Mouse (Mus musculus): ENCODE results near the gene Dedd. TPM values are rescaled to one million over a fixed set of nuclear protein-coding genes. Genes with fewer than 3 reads are reported as not detected.

Gene Dedd
- polyA plus RNA-seq, 2 experiments: 50.9 to 72.5 TPM

GRCm38 (mm10) chr1:171343922-171344677 is 15.2 kb downstream of the Dedd start:
- no peak for DNase-seq (ENCODE audit: low spot score)
- H3K9ac ChIP-seq (ENCODE audit: low read depth, low read length, severe bottlenecking): no peak overlapping the region
- peaks cover 47% of the 10 kb centered on the region for H3K36me3 ChIP-seq (ENCODE audit: control insufficient read depth, insufficient read depth, low read length)
- H3K27me3 ChIP-seq (ENCODE audit: control insufficient read depth, insufficient read depth, low read length): no peaks in the 10 kb centered on the region
- no peak for ATAC-seq (ENCODE audit: low FRiP score, low read depth)
- 84% methylated on average over 8 of the region's 9 CpGs for WGBS
- no peak overlapping the region for H3K4me3 ChIP-seq (replicated peaks; ENCODE audit: low read length)
- no peak overlapping the region for H3K4me2 ChIP-seq (replicated peaks; ENCODE audit: low read depth, low read length, severe bottlenecking)
- H3K4me1 ChIP-seq (ENCODE audit: control insufficient read depth, insufficient read depth, low read length): 0 out of 2 replicates have a peak, but pooled peaks cover 8% of the 10 kb centered on the region
- H3K9me3 ChIP-seq (ENCODE audit: control insufficient read depth, low read length): no peaks in the 10 kb centered on the region
- H3K27ac ChIP-seq (replicated peaks; ENCODE audit: low read depth, low read length): no peak overlapping the region
- TF ChIP-seq POLR2A (IDR thresholded peaks at IDR 0.05; ENCODE audit: borderline replicate concordance, extremely low read depth, insufficient read depth, insufficient read length): no peak

- Histone ChIP-seq H3K4me1 (ENCODE audit: control insufficient read depth, insufficient read depth, low read length) (0 out of 2 replicates have a peak, but pooled peaks cover 8% of the 10 kb centered on the region), H3K4me2 (replicated peaks; ENCODE audit: low read depth, low read length, severe bottlenecking) (peak overlapping the region; percentile 86), H3K27me3 (ENCODE audit: control insufficient read depth, insufficient read depth, low read length) (no peaks in the 10 kb centered on the region), H3K27ac (replicated peaks; ENCODE audit: low read depth, low read length) (no peak overlapping the region), H3K9me3 (ENCODE audit: control insufficient read depth, low read length) (no peaks in the 10 kb centered on the region), H3K36me3 (ENCODE audit: control insufficient read depth, insufficient read depth, low read length) (peaks cover 41% of the 10 kb centered on the region), H3K4me3 (replicated peaks; ENCODE audit: low read length) (peak overlapping the region; percentile 74), H3K9ac (ENCODE audit: low read depth, low read length, severe bottlenecking) (peak overlapping the region; percentile 74)
- 72% methylated on average over 9 of the region's 9 CpGs for WGBS
- no peak for DNase-seq (ENCODE audit: low spot score)
- TF ChIP-seq POLR2A (IDR thresholded peaks at IDR 0.05; ENCODE audit: borderline replicate concordance, extremely low read depth, insufficient read depth, insufficient read length): no peak
- no peak for ATAC-seq (ENCODE audit: low FRiP score, low read depth)
These were observed 15.8 kb downstream of the Dedd start for GRCm38 (mm10) chr1:171344715-171345114.

- peak; percentile 93 for ATAC-seq (ENCODE audit: low FRiP score, low read depth)
- Histone ChIP-seq H3K27me3 (ENCODE audit: control insufficient read depth, insufficient read depth, low read length) (no peaks in the 10 kb centered on the region), H3K4me2 (replicated peaks; ENCODE audit: low read depth, low read length, severe bottlenecking) (peak within 1 kb of the TSS; percentile 86), H3K4me3 (replicated peaks; ENCODE audit: low read length) (peak within 1 kb of the TSS; percentile 74), H3K9me3 (ENCODE audit: control insufficient read depth, low read length) (no peaks in the 10 kb centered on the region), H3K4me1 (ENCODE audit: control insufficient read depth, insufficient read depth, low read length) (0 out of 2 replicates have a peak, but pooled peaks cover 8% of the 10 kb centered on the region), H3K36me3 (ENCODE audit: control insufficient read depth, insufficient read depth, low read length) (peaks cover 34% of the 10 kb centered on the region), H3K9ac (ENCODE audit: low read depth, low read length, severe bottlenecking) (peak within 1 kb of the TSS; percentile 74), H3K27ac (replicated peaks; ENCODE audit: low read depth, low read length) (peak within 1 kb of the TSS; percentile 21)
- TF ChIP-seq POLR2A (IDR thresholded peaks at IDR 0.05; ENCODE audit: borderline replicate concordance, extremely low read depth, insufficient read depth, insufficient read length): peak; percentile 80; the same call in 1 of the 2 replicates
- WGBS: 1% methylated on average over 52 of the region's 53 CpGs
- DNase-seq (ENCODE audit: low spot score): peak; percentile 90
These were observed 16.5 kb downstream of the Dedd start, which contains the start of the genes Nit1 and Pfdn2 for GRCm38 (mm10) chr1:171345225-171346094. Gene Nit1, minus strand, starts transcription at chr1:171345646. Gene Pfdn2, plus strand, starts transcription at chr1:171345670.

- Histone ChIP-seq H3K4me3 (replicated peaks; ENCODE audit: low read length) (peak overlapping the region; percentile 74), H3K27ac (replicated peaks; ENCODE audit: low read depth, low read length) (peak overlapping the region; percentile 21; the same call in 1 of the 2 replicates), H3K4me1 (ENCODE audit: control insufficient read depth, insufficient read depth, low read length) (0 out of 2 replicates have a peak, but pooled peaks cover 8% of the 10 kb centered on the region), H3K27me3 (ENCODE audit: control insufficient read depth, insufficient read depth, low read length) (no peaks in the 10 kb centered on the region), H3K9me3 (ENCODE audit: control insufficient read depth, low read length) (no peaks in the 10 kb centered on the region), H3K9ac (ENCODE audit: low read depth, low read length, severe bottlenecking) (peak overlapping the region; percentile 74), H3K36me3 (ENCODE audit: control insufficient read depth, insufficient read depth, low read length) (peaks cover 28% of the 10 kb centered on the region), H3K4me2 (replicated peaks; ENCODE audit: low read depth, low read length, severe bottlenecking) (peak overlapping the region; percentile 86)
- ATAC-seq (ENCODE audit: low FRiP score, low read depth): peak; percentile 6; the same call in 1 of the 2 replicates
- 1% methylated on average over 14 of the region's 14 CpGs for WGBS
- no peak for DNase-seq (ENCODE audit: low spot score)
- TF ChIP-seq POLR2A (IDR thresholded peaks at IDR 0.05; ENCODE audit: borderline replicate concordance, extremely low read depth, insufficient read depth, insufficient read length): no peak
These were observed 17.1 kb downstream of the Dedd start for GRCm38 (mm10) chr1:171346095-171346450.

GRCm38 (mm10) chr1:171348665-171349064 is 19.7 kb downstream of the Dedd start:
- TF ChIP-seq POLR2A (IDR thresholded peaks at IDR 0.05; ENCODE audit: borderline replicate concordance, extremely low read depth, insufficient read depth, insufficient read length): no peak
- ATAC-seq (ENCODE audit: low FRiP score, low read depth) (no peak), DNase-seq (ENCODE audit: low spot score) (no peak)
- Histone ChIP-seq H3K4me3 (replicated peaks; ENCODE audit: low read length) (no peak overlapping the region), H3K36me3 (ENCODE audit: control insufficient read depth, insufficient read depth, low read length) (0 out of 2 replicates have a peak, but pooled peaks cover 2% of the 10 kb centered on the region), H3K27ac (replicated peaks; ENCODE audit: low read depth, low read length) (no peak overlapping the region), H3K9me3 (ENCODE audit: control insufficient read depth, low read length) (no peaks in the 10 kb centered on the region), H3K4me2 (replicated peaks; ENCODE audit: low read depth, low read length, severe bottlenecking) (no peak overlapping the region), H3K9ac (ENCODE audit: low read depth, low read length, severe bottlenecking) (no peak overlapping the region), H3K4me1 (ENCODE audit: control insufficient read depth, insufficient read depth, low read length) (0 out of 2 replicates have a peak, but pooled peaks cover 8% of the 10 kb centered on the region), H3K27me3 (ENCODE audit: control insufficient read depth, insufficient read depth, low read length) (no peaks in the 10 kb centered on the region)
- 80% methylated on average over 3 of the region's 3 CpGs for WGBS

Measured in limb, embryonic 14.5 days (tissue).